Mouse (Mus musculus) hindbrain, embryonic 14.5 days (tissue): ENCODE data around the gene Faim. TPM values are rescaled to one million over a fixed set of nuclear protein-coding genes. Genes with fewer than 3 reads are reported as not detected.

Experiments used
- ATAC-seq: fragments of 200-750 bp; cut with Nextera tagmentation; 2 replicates; pipeline ENCODE4 v1.8.0; 2017; ENCODE audit warnings: moderate number of reproducible peaks, mild to moderate bottlenecking, moderate TSS enrichment, moderate library complexity; ENCODE audit not compliant: low FRiP score
- DNase-seq: peaks from one replicate; pipeline ENCODE4 v3.0.0-alpha.2; 2015; ENCODE audit warnings: low spot score
- H3K27ac ChIP-seq: fragments of 300-500 bp; sonication (generic); 2 replicates; pipeline ENCODE4 v1.5.1; 2014; ENCODE audit warnings: mild to moderate bottlenecking, moderate library complexity
- H3K27me3 ChIP-seq: fragments of 300-500 bp; sonication (generic); 2 replicates; pipeline ENCODE4 v1.6.1; 2014; ENCODE audit warnings: mild to moderate bottlenecking, low read length, mixed read lengths; ENCODE audit not compliant: control insufficient read depth, insufficient read depth
- H3K36me3 ChIP-seq: fragments of 300-500 bp; sonication (generic); replicated peaks from 2 replicates; pipeline ENCODE4 v1.6.1; 2014; ENCODE audit not compliant: control insufficient read depth, insufficient read depth
- H3K4me1 ChIP-seq: fragments of 300-500 bp; sonication (generic); replicated peaks from 2 replicates; pipeline ENCODE4 v1.6.1; 2014; ENCODE audit warnings: antibody characterized with exemption, low read length, mixed read lengths; ENCODE audit not compliant: control insufficient read depth, insufficient read depth
- H3K4me2 ChIP-seq: fragments of 300-500 bp; sonication (generic); replicated peaks from 2 replicates; pipeline ENCODE4 v1.6.1; 2014; ENCODE audit warnings: mild to moderate bottlenecking, moderate library complexity
- H3K4me3 ChIP-seq: fragments of 300-500 bp; sonication (generic); replicated peaks from 2 replicates; pipeline ENCODE4 v1.5.1; 2014; ENCODE audit warnings: mild to moderate bottlenecking, low read length
- H3K9ac ChIP-seq: fragments of 300-500 bp; sonication (generic); 2 replicates; pipeline ENCODE4 v1.6.1; 2014
- H3K9me3 ChIP-seq: fragments of 300-500 bp; sonication (generic); 2 replicates; pipeline ENCODE4 v1.6.1; 2016; ENCODE audit warnings: low read length; ENCODE audit not compliant: control insufficient read depth
- WGBS: fragments of 180-500 bp; shearing (Covaris S2); extraction: QIAGEN DNeasy Blood & Tissue Kit; methylation state at CpG from one replicate; pipeline ENCODE4 v1.1.7; 2014; 5-methylcytosine and 5-hydroxymethylcytosine counted together
- polyA plus RNA-seq: library from polyadenylated mRNA; unstranded; fragments of >200 nt; fragmentation: Nextera tagmentation; extraction: Ambion mirVana; gene quantifications from 2 replicates; pipeline ENCODE4 v1.2.1, GENCODE M21; 2014

The Faim gene
- polyA plus RNA-seq, 1 experiment from 2014 or later, result 114 TPM

DNA sequence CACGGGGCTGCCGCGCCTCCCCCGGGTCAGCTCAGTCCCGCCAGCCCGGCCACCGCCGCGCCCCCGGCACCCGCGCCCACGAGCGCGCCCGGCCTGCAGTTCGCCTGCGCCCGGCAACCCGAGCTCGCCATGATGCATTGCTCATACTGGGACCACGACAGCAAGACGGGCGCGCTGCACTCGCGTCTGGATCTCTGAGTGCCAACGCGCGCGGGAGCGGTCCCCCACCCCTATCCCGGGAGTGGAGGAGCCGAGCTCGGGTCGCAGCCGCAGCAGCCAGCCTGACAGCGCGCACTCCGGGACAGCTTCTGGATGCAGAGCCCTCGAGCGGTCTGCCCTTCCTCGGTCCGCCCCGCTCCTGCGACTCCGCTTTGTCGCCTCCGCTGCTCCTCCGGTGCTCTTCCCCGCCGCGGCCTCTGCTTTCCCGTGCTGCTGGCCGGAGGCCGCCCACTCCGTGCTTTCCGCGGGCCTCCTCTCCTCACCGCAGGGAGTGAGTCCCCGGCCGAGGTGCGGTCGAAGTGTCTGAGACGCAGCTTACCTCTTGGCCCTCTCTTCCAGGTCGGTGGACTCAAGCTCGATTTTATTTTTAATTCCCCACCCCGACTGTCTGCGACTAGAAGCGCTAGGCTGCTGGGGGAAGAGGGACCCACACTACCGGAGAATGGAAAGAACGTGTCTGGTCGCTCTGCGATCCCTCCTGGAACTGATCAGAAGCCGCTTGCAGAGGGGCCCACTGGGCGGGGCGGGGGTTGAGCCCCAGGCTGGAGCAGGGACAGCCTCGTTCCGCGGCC lies 29.4 kb upstream of the Faim start:
- Histone ChIP-seq H3K9ac (peak overlapping the region; percentile 24; the same call in 1 of the 2 replicates), H3K27ac (no peak overlapping the region), H3K9me3 (no peaks in the 10 kb centered on the region), H3K27me3 (peaks cover 83% of the 10 kb centered on the region), H3K4me3 (peak overlapping the region; percentile 31), H3K36me3 (no peaks in the 10 kb centered on the region), H3K4me1 (peaks cover 21% of the 10 kb centered on the region), H3K4me2 (peak overlapping the region; percentile 57)
- no peak for ATAC-seq
- WGBS, result under 1% methylated on average over 68 of the region's 80 CpGs
- DNase-seq, result no peak

DNA sequence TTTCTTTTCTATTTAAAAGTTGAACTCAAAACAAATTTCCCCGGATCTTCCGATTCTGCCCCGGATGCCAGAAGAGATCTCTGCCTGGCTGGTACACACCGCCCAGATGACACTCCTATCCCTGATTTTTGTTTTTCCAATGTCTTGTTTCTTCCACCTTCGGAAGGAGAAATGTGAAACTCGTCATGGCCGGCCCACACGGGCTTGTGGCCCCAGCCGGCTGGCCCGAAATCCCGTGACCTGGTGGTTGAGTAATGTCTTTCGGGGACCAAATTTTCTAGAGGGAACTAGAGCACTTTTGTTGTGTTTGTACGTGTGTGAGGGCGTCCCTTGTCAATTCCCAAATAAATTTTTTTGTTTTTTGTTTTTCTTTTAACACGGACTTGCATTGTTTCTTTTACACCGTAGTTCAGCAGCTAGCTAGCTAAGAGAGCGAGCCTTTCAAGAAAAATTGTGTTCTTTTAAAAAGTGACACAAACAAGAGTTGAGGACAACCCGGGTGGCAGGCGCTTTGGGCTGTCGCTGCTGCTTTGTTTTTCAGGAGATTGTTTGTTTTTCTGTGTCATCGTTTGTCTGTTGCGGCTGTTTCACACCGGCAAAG lies 28.3 kb upstream of the Faim start:
- no peaks in the 10 kb centered on the region for H3K9me3 ChIP-seq
- peak overlapping the region; percentile 57; the same call in 1 of the 2 replicates for H3K4me2 ChIP-seq
- WGBS, result under 1% methylated on average over 23 of the region's 23 CpGs
- no peak overlapping the region for H3K9ac ChIP-seq
- H3K27ac ChIP-seq, result no peak overlapping the region
- ATAC-seq (no peak), DNase-seq (no peak)
- H3K36me3 ChIP-seq, result no peaks in the 10 kb centered on the region
- peaks cover 86% of the 10 kb centered on the region for H3K27me3 ChIP-seq
- H3K4me1 ChIP-seq, result peaks cover 21% of the 10 kb centered on the region
- 0 out of 2 replicates have a peak overlapping the region, but pooled peaks have one; percentile 31 for H3K4me3 ChIP-seq

DNA sequence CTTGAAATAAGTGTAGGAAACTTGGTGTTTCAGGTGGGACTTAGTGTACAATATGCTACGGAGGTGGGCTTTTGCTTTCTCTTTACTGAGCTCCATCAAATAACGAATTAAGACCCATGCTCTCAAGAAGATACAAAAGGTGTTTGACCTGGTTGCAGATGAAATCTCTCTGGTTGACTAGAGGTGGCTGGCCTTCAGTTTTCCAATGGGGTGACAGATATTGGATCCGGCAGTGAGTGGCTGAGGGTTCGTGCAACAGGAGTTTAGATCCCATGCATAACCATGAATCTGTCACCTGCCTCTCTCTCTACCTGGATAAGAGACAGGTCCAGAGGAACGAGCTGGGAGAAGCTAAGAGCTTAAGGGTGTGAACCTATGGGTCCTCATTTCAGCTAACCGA lies 27.5 kb upstream of the Faim start:
- no peak overlapping the region for H3K4me3 ChIP-seq
- WGBS, result 7% methylated on average over 6 of the region's 6 CpGs
- H3K4me1 ChIP-seq, result peaks cover 21% of the 10 kb centered on the region
- H3K27ac ChIP-seq, result no peak overlapping the region
- no peaks in the 10 kb centered on the region for H3K9me3 ChIP-seq
- H3K27me3 ChIP-seq, result peaks cover 86% of the 10 kb centered on the region
- H3K9ac ChIP-seq, result no peak overlapping the region
- DNase-seq (no peak), ATAC-seq (no peak)
- no peaks in the 10 kb centered on the region for H3K36me3 ChIP-seq
- no peak overlapping the region for H3K4me2 ChIP-seq

DNA sequence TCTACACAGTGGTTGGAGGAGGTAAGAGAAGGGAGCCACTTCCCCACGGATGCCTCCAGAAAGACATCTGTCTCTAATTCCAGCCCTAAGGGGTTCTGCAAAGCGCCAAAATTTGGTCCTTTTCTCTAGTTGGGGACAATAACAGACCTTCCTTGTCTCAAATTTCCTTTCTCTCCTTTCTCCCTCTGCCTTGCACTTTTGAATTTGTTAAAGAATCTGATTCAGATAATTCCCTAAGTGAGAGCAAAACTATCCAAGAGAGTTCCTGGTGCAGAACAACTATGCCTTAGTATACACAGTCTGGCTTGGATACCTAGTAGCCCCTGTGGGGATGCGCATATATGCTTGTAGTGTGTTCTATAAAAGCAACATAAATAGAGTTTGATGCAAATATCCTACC lies 26.3 kb upstream of the Faim start:
- DNase-seq (no peak), ATAC-seq (no peak)
- no peak overlapping the region for H3K27ac ChIP-seq
- peaks cover 85% of the 10 kb centered on the region for H3K27me3 ChIP-seq
- 32% methylated on average over 3 of the region's 3 CpGs for WGBS
- no peak overlapping the region for H3K9ac ChIP-seq
- H3K4me1 ChIP-seq, result peaks cover 22% of the 10 kb centered on the region
- H3K9me3 ChIP-seq, result no peaks in the 10 kb centered on the region
- H3K4me3 ChIP-seq, result no peak overlapping the region
- no peak overlapping the region for H3K4me2 ChIP-seq
- no peaks in the 10 kb centered on the region for H3K36me3 ChIP-seq

DNA sequence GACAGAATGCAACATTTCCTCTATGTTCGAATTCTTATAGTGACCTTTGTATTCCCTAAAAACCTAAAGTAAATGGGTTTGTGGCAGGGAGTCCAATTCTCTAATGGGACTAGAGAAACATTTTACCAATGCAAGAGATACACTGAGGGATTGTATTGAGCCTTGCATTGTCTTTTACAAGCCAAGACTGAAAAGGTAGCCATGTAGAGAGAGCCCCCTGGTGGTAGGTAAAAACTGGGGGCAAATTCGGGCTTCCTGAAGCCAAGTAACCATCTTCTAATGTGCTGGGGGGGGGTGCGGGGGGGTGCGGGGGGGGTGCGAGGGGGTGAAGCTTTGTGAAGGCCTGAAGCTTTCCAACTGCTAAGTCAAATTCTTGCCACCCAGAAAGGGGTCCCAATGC lies 25.8 kb upstream of the Faim start:
- Histone ChIP-seq H3K9ac (no peak overlapping the region), H3K27me3 (peaks cover 85% of the 10 kb centered on the region), H3K4me1 (peaks cover 19% of the 10 kb centered on the region), H3K4me2 (no peak overlapping the region), H3K36me3 (no peaks in the 10 kb centered on the region), H3K9me3 (no peaks in the 10 kb centered on the region), H3K4me3 (no peak overlapping the region), H3K27ac (no peak overlapping the region)
- 33% methylated on average over 5 of the region's 5 CpGs for WGBS
- no peak for DNase-seq
- ATAC-seq, result no peak

DNA sequence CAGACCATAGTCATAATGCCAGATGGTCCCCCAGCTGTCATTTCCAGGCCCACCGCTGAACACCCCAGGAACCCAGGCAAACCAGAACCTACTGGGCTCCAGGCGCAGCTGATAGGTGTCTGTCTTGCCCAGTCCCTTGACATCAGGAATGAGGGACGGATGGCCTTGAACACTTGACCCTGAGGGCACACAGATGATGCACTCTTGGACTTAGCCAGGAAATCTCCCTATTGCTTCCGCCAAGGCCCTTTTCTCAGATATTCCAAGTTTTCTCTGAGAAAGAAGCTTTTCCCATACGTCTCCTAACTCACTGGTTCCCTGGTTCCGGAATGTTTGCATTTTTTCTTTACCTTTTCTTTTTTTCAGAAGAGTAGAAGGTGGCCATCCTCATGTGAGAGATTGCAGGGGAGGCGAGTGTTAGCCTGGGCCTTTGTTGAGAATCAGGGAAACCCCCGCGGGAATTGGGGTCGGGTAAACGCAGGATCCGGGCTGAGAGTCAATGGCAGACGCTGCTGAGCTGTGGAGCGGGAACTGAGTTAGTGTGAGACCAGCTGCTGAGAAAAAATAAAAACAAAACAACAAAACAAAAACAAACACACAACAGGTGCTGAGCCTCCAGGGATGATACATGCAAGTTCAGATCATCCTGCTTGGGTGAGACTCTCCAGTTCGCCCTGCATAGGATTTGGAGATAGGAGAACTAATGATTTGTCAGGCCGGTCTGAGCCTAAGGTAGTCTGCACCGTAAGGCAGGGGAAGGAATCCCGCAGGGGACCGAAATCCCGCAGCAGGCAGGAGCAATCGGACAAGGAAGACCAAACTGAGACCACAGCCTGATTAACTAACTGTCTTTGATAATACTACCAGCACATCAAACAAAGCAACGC lies 24.3 kb upstream of the Faim start:
- Histone ChIP-seq H3K4me3 (no peak overlapping the region), H3K9ac (no peak overlapping the region), H3K4me2 (no peak overlapping the region), H3K27ac (no peak overlapping the region), H3K4me1 (peaks cover 4% of the 10 kb centered on the region; the same call in 1 of the 2 replicates), H3K36me3 (no peaks in the 10 kb centered on the region), H3K9me3 (no peaks in the 10 kb centered on the region), H3K27me3 (peaks cover 91% of the 10 kb centered on the region)
- DNase-seq (no peak), ATAC-seq (no peak)
- 5% methylated on average over 22 of the region's 22 CpGs for WGBS

DNA sequence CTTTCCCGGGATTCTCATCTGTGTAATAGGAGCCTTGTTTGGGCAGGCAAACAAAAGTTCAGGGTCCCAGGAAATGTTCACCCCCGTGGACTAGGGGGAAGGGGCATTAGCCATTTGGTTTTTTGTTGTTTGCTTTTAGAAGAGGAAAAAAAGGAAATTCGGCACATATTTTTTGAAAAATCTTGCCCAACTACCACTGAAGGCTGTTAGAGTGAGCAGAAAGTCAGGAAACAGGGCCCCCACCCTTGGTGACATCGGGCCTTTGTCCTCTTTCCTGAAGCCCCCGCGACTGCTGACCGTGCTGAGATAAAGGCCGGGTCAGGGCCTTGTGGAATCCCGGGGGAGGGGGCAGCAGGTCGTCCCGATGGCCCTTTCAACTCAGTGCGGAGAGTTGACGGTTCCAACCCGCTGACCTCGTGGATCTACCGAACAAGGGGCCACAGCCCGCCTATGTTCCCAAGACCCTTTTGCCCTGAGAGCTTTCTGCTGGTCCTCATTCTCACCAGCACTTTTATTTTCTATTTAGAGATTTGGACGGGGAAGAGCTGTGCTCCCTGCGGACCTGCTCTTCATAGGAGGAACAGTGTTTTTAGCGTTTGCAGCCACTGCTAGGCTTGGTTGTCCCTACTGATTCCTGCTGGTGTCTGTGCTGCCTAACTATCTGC lies 23.6 kb upstream of the Faim start:
- Histone ChIP-seq H3K4me1 (peaks cover 4% of the 10 kb centered on the region; the same call in 1 of the 2 replicates), H3K4me3 (no peak overlapping the region), H3K9ac (no peak overlapping the region), H3K27me3 (peaks cover 92% of the 10 kb centered on the region), H3K36me3 (no peaks in the 10 kb centered on the region), H3K9me3 (no peaks in the 10 kb centered on the region), H3K27ac (no peak overlapping the region), H3K4me2 (no peak overlapping the region)
- ATAC-seq (no peak), DNase-seq (no peak)
- WGBS, result 0% methylated on average over 20 of the region's 20 CpGs

DNA sequence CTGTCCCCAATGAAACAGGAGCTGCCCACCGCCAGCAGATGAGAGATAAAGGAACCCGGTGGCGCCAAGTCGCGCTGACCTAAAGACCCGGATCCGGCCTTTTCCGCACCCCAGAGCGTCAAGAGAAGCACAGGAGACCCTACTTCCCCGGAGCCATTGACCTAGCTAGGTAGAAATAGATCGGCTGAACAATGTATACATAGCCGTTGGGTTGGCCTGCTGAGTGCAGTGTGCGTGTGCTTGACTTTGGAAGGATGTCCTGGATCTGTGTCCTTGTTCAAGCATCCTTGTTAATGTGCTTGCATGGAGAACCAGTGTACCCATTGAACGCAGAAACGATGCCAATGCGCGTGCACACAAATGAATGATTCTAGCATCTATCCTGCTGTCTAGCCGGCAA lies 22.5 kb upstream of the Faim start:
- no peaks in the 10 kb centered on the region for H3K36me3 ChIP-seq
- 6% methylated on average over 18 of the region's 18 CpGs for WGBS
- H3K4me3 ChIP-seq, result no peak overlapping the region
- no peak overlapping the region for H3K4me2 ChIP-seq
- H3K27me3 ChIP-seq, result peaks cover 89% of the 10 kb centered on the region
- no peaks in the 10 kb centered on the region for H3K9me3 ChIP-seq
- peaks cover 4% of the 10 kb centered on the region; the same call in 1 of the 2 replicates for H3K4me1 ChIP-seq
- DNase-seq (no peak), ATAC-seq (no peak)
- H3K9ac ChIP-seq, result no peak overlapping the region
- H3K27ac ChIP-seq, result no peak overlapping the region
